Mouse (Mus musculus) adrenal gland (tissue): ENCODE measurements around the gene Gab2.

ENCODE experiments used
- intact Hi-C: fragments of 180-260 bp; cut with DNase I; formaldehyde crosslinking; loops from one replicate; pipeline ENCODE4 v1.15.1; 2025
- long read RNA-seq, 2 experiments: library from polyadenylated mRNA; unstranded; transcript quantifications; one replicate each; pipeline ENCODE4 v2.0.0; 2020; ENCODE audit warnings: borderline replicate concordance in 1 of 2; ENCODE audit not compliant: insufficient replicate concordance in 1 of 2

Gab2 gene
- long read RNA-seq, experiment 1, partial matches to known transcripts: 2 of 2 reads
- long read RNA-seq, experiment 1, other reads (novel, unspliced or antisense): 0 of 2 reads
- long read RNA-seq, experiment 2, partial matches to known transcripts: 1 of 1 reads
- long read RNA-seq, experiment 2, other reads (novel, unspliced or antisense): 0 of 1 reads

- intact Hi-C loops: loop anchor here (5.0 kb wide), 1 partner anchor 216 kb away; no protein-coding TSS in a partner anchor
Observed at GRCm38 (mm10) chr7:97081242-97081958, at the start of gene Gab2. Gab2 (plus strand) TSS chr7:97081586.

GRCm38 (mm10) chr7:97032412-97032811, 49.0 kb upstream of the Gab2 start:
- intact Hi-C loops: no loop called here

GRCm38 (mm10) chr7:97039641-97040040, 41.7 kb upstream of the Gab2 start:
- intact Hi-C loops: no loop called here

- intact Hi-C loops: no loop called here
Observed at GRCm38 (mm10) chr7:97041868-97042449, 39.4 kb upstream of the Gab2 start.

- intact Hi-C loops: no loop called here
Observed at GRCm38 (mm10) chr7:97042981-97043380, 38.4 kb upstream of the Gab2 start.

- intact Hi-C loops: no loop called here
Observed at GRCm38 (mm10) chr7:97060966-97061365, 20.4 kb upstream of the Gab2 start.

- intact Hi-C loops: no loop called here
Observed at GRCm38 (mm10) chr7:97071512-97071911, 9.9 kb upstream of the Gab2 start.

- intact Hi-C loops: no loop called here
Observed at GRCm38 (mm10) chr7:97072061-97072460, 9.3 kb upstream of the Gab2 start.

GRCm38 (mm10) chr7:97074974-97075373, 6.4 kb upstream of the Gab2 start:
- intact Hi-C loops: no loop called here

- intact Hi-C loops: no loop called here
Observed at GRCm38 (mm10) chr7:97076977-97077376, 4.4 kb upstream of the Gab2 start.

- intact Hi-C loops: no loop called here
Observed at GRCm38 (mm10) chr7:97078685-97079084, 2.7 kb upstream of the Gab2 start.

- intact Hi-C loops: no loop called here
Observed at GRCm38 (mm10) chr7:97079145-97079544, 2.2 kb upstream of the Gab2 start.

- intact Hi-C loops: loop anchor here (5.0 kb wide), 1 partner anchor 217 kb away; no protein-coding TSS in a partner anchor
Observed at GRCm38 (mm10) chr7:97079651-97080365, 1.6 kb upstream of the Gab2 start.

- intact Hi-C loops: loop anchor here (5.0 kb wide), 1 partner anchor 217 kb away; no protein-coding TSS in a partner anchor
Observed at GRCm38 (mm10) chr7:97080621-97081241, 655 bp upstream of the Gab2 start.

- intact Hi-C loops: loop anchor here (5.0 kb wide), 1 partner anchor 215 kb away; no protein-coding TSS in a partner anchor
Observed at GRCm38 (mm10) chr7:97081959-97082218, 503 bp downstream of the Gab2 start.

- intact Hi-C loops: loop anchor here (5.0 kb wide), 1 partner anchor 215 kb away; no protein-coding TSS in a partner anchor
Observed at GRCm38 (mm10) chr7:97082219-97083101, 1.1 kb downstream of the Gab2 start.

- intact Hi-C loops: loop anchor here (5.0 kb wide), 1 partner anchor 214 kb away; no protein-coding TSS in a partner anchor
Observed at GRCm38 (mm10) chr7:97083579-97083978, 2.2 kb downstream of the Gab2 start.

GRCm38 (mm10) chr7:97084181-97084580, 2.8 kb downstream of the Gab2 start:
- intact Hi-C loops: loop anchor here (5.0 kb wide), 1 partner anchor 213 kb away; no protein-coding TSS in a partner anchor

GRCm38 (mm10) chr7:97085291-97085690, 3.9 kb downstream of the Gab2 start:
- intact Hi-C loops: no loop called here

- intact Hi-C loops: no loop called here
Observed at GRCm38 (mm10) chr7:97094241-97094640, 12.9 kb downstream of the Gab2 start.
